Mouse (Mus musculus): Measurements from ENCODE around the gene Tmem141.

The Tmem141 gene

DNA sequence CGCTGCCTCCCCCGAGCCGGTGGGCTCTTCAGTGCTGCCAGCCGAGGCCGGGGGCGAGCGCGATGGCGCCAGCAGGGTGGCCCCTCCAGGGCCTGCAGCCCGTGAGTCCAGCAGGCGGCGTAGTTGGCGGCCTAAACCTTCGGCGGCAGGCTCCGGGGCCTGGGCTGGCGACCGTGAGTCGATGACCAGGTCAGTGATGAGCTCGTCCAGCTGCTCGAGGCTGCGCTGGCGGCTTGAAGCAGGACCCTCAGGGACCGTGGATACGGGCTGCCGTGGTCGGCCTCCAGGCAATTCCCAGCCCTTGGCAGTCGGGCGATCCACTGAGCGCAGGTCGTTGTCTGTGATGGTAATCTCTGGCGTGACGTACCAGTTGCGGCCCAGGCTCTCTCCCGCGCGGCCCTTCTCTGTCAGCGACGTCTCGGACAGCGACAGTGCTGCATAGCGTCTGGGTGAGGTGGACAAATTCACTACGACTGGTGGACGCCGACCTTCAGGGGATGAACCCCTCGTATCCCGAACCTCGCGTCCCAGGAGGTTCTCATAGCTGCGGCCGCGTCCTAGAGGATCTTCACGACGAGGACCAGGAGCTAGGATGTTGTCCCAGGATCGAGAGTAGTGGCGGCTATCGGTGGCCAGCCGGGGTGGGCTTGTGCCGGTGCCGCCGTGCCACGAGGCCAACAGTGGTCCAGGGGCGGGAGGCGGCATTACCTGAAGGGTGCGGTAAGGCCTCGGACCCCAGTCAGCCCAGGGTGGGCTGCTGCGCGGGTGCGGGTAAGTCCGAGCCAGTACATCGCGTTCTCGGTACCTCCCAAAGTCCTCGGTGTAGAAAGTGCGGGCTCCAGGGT, 43.6 kb downstream of the Tmem141 start:
- DNase-seq (ENCODE audit: low spot score) = no peak

DNA sequence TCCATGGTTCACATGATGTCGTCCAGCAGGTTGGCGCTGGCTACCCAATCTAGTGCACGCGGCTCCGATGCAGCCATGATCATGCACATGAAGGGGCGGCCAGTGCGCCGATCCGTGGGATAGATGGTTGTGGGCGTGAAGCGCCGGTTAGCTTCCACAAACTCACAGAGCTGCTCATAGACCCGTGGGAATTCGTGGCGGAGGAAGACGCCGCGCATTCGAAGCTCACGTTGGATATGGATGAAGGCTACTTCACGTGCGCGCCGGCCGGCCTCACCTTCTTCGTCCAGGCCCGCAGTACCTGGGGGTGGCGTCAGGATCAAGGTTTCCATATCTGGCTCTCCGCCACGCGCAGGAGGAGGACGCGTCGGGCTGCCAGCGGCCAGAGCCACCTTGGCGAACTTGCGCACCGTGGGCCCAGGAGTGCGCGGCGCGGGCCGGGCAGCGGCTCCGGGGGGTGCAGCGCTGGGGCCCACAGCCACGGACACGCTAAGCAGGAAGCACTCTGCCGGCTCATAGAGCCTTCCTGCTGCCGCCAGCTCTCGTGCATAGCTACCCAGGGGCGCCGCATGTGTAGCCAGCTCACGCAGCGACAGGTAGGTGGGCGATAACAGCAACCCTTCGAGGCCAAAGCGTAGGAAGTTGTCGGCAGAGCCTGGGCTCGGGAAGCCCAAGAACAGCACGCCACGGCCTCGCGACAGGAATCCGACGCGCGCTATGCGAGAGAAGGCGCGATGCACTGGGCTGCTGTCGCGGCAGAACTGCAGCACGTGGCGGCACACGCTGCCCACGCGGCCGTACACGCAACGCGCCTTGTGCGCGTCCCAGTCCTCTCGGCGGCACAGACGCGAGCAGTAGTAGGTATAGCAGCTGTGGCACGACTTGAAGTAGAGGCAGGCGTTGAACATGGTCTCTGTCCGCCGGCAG, 44.6 kb downstream of the Tmem141 start:
- DNase-seq (ENCODE audit: low spot score) = no peak

DNA sequence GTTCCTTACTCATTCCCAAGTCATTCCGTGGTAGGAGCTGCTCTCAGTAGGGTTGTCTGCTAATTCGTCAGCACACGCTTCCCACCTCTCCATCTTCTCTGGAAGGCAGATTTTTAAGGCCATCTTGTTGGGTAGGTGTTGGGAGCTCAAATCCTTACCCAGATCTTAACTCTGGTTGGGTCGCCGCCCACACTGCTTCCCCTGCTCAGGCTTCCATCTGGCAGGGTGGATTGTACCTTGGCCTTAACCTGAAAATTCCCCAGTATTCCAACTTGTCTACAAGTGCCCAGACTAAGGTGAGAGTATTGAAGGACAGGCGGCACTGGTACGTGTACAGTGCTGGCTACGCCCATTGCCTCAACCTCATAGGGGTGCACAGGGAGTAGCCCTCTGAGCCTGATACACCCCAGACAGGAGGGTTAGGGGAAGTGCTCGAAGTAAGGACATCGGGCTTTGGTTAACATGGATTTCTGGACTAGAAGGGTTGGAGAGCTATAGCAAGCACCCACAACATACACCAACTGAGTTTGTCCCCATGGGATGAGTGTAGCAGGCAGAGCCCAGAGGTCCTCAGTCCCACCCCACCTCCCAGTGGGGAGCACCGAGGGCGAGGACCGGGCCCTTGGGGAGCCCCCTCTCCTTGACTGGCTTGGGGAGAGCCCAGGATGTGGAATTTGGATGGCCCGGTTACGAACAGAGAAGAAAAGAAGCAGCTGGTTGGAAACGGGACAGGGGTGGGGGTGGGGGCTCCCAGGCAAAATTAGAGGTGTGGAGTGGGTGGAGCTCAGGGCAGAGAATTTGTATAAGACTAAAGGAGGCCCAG, 45.6 kb downstream of the Tmem141 start:
- no peak for DNase-seq (ENCODE audit: low spot score)

DNA sequence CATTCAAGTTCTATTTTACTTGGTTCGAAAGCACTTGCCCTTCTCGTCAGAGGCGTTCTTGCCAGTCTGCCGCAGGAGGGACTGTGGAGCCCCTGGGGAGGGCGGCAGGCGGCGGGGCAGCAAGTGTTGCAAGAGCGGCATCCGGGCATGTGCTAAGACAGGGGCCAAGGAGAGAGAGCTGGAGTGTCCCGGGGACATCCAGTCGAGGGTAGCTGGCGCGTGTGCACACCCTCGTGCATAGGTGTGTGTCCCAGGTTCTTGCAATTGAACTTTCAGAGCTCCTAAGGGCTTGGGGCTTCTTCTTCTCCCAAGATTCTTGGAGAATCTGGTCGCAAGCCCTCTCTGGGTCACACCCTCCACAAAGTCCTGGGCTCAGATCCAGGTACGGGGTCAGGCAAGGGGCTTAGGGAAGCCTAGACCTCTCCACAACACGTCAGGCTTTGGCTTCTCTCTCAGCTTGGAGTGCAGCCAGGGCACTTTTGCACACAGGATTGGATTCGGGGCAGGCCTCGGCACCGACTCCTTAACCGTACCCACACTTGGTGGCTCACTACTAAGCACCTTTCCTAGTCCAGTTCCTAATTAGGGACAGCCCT, 46.3 kb downstream of the Tmem141 start:
- DNase-seq (ENCODE audit: low spot score) = peak; percentile 71

DNA sequence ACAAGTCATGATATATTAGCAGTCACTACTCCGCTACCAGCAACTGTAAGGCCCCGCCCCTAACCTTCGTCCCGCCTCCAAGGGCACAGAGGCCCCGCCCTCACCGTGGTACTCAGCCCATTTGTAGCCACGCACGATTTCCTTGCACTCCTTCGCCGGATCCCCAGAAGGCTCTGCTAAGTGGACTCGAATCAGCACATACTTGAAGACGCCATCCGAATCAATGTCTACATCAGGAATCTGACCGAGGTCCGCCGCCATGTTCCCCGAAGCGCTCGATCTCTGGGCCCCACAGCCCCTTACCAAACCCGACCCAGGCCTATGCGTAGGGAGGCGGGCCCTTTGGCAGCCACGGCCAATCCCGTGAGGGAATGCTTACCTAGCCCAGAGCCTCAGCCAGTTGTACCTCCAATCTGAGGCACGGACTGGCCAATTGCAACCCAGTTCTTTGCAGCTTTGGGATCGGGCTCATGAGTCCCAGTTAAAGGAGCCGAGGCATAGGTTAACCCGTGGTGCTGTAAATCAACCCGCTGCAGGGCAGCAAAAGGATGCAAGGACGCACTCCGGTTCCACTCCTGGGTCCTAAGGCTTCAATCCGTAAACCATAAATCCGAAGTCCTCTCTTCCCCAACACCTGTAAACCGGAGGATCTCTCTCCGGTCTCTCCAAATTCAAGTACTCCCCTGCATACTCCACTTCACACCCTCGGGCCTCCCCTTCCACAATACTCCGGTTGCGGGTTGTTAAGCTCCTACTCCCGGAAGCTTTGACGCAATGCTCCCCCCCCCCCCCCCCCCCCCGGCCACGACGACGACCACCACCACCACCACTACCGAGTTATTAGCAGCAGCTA, 47.0 kb downstream of the Tmem141 start, which contains the start of the genes Mamdc4 and Phpt1:
Mamdc4 (minus strand) TSS at position 267 of the 853 bp plus-strand sequence.
Phpt1 (minus strand) TSS at position 646 of the 853 bp plus-strand sequence.
- peak; percentile 96 for DNase-seq (ENCODE audit: low spot score)

DNA sequence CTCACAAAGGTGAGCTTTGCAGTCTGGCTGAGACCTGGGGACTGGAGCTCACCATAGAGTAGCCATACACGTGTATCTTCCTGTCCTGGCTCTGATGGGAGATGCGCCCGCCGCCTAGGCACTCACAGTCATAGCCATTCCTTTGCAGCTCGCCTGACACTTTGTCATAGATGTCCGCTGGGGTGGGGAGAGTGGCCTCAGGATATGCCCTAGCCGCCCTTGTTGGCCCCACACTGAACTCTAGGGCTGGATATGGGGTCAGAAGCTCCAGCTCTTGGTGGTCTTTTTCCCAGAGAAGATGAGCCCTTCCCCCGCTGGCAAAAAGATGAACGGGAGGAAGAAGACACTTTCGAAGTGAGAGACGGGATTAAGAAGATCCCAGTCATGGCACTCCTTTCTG, 47.7 kb downstream of the Tmem141 start:
- no peak for DNase-seq (ENCODE audit: low spot score)

DNA sequence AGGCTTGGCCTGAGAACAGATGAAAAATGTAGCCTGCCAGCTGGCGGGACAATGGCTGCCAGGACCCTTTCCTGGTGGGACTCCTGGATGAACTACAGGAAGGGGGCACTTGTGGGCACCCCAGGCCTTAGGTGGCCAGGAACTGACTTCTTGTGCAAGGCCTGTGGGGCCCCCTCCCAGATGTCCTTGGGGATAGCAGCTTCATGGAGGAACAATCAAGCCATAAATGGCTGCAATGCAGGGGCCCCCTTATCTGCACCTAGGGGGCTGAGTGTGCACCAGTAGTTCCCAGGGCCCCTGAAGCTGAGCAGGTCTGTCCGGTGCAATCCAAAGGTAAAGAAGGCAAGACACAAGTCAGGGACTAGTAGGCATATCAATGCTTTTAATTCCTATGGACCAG, 48.7 kb downstream of the Tmem141 start:
- no peak for DNase-seq (ENCODE audit: low spot score)

DNA sequence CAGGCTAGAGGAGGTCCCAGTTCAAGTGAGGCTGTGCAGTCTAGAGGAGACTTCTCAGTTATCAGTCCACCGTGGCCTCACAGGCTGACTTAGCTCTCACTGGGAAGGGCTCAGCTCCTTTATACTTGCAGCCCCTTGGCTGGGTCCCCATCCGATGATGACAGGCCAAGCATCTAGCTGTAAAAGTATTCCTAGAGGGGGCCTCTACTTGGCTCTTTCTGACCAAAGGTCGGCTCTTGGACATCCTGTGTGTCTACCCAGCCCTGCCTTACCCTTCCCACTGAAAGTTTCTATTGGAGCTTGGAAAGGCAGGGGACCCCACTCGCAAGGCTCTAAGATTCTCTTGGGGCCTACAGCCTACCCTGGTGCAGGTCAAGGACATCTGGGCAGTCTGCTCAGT, 50.6 kb downstream of the Tmem141 start:
- DNase-seq (ENCODE audit: low spot score) = no peak

Data from MN1 (cell line).